Mouse (Mus musculus) frontal cortex, postnatal 14 days (tissue): ENCODE results near the gene Fiz1.

ENCODE experiments used
- DNase-seq, 2 experiments: peaks; one replicate each; pipeline ENCODE4 v3.0.0; 2022; ENCODE audit warnings: low spot score in 2 of 2

Gene Fiz1

GRCm38 (mm10) chr7:5014251-5015117 is at the start of gene Fiz1, which contains the start of gene Zfp524:
Gene Fiz1 (minus strand): TSS chr7:5014697.
Gene Zfp524 (plus strand): TSS chr7:5014415.
- peak; percentile 96 for DNase-seq

- DNase-seq, result no peak
These were observed 48.0 kb upstream of the Fiz1 start for GRCm38 (mm10) chr7:5062360-5063001.

GRCm38 (mm10) chr7:5061774-5062359 is 47.4 kb upstream of the Fiz1 start, which contains the start of gene U2af2:
Gene U2af2 (plus strand): TSS chr7:5062143.
- DNase-seq, result peak; percentile 88 to 89

- DNase-seq, result peak; percentile 98
These were observed 46.7 kb upstream of the Fiz1 start for GRCm38 (mm10) chr7:5060944-5061773.

- peak; percentile 65 to 77 for DNase-seq
These were observed 45.8 kb upstream of the Fiz1 start for GRCm38 (mm10) chr7:5060239-5060731.

- peak in 1 of 2 experiments; percentile 40 for DNase-seq
These were observed 44.9 kb upstream of the Fiz1 start for GRCm38 (mm10) chr7:5059421-5059820.

GRCm38 (mm10) chr7:5058631-5059030 is 44.1 kb upstream of the Fiz1 start:
- no peak for DNase-seq

- peak in 1 of 2 experiments; percentile 26 for DNase-seq
These were observed 43.3 kb upstream of the Fiz1 start for GRCm38 (mm10) chr7:5057804-5058203.

- DNase-seq, result no peak
These were observed 42.9 kb upstream of the Fiz1 start for GRCm38 (mm10) chr7:5057381-5057780.

GRCm38 (mm10) chr7:5056651-5057263 is 42.3 kb upstream of the Fiz1 start:
- DNase-seq, result peak; percentile 57 to 62

- peak in 1 of 2 experiments; percentile 35 for DNase-seq
These were observed 39.1 kb upstream of the Fiz1 start for GRCm38 (mm10) chr7:5053456-5054179.

GRCm38 (mm10) chr7:5052931-5053343 is 38.4 kb upstream of the Fiz1 start:
- no peak for DNase-seq

- no peak for DNase-seq
These were observed 37.9 kb upstream of the Fiz1 start for GRCm38 (mm10) chr7:5052438-5052837.

GRCm38 (mm10) chr7:5051193-5052192 is 37.0 kb upstream of the Fiz1 start, which contains the start of gene Zfp580:
Gene Zfp580 (plus strand): TSS chr7:5051538.
- DNase-seq, result peak; percentile 69 to 72

- no peak for DNase-seq
These were observed 32.8 kb upstream of the Fiz1 start for GRCm38 (mm10) chr7:5047313-5047712.

GRCm38 (mm10) chr7:5046112-5046511 is 31.6 kb upstream of the Fiz1 start:
- no peak for DNase-seq

GRCm38 (mm10) chr7:5044981-5045380 is 30.5 kb upstream of the Fiz1 start:
- DNase-seq, result no peak

- no peak for DNase-seq
These were observed 24.4 kb upstream of the Fiz1 start for GRCm38 (mm10) chr7:5038940-5039339.
